Mouse (Mus musculus) layer of hippocampus, adult 9-11 months (tissue): ENCODE measurements around the gene Slc35g1.

Experiments
- DNase-seq: peaks from one replicate; pipeline ENCODE4 v3.0.0; 2022

Gene Slc35g1

GRCm38 (mm10) chr19:38396633-38396970 lies 822 bp downstream of the Slc35g1 start:
- DNase-seq = no peak

DNA sequence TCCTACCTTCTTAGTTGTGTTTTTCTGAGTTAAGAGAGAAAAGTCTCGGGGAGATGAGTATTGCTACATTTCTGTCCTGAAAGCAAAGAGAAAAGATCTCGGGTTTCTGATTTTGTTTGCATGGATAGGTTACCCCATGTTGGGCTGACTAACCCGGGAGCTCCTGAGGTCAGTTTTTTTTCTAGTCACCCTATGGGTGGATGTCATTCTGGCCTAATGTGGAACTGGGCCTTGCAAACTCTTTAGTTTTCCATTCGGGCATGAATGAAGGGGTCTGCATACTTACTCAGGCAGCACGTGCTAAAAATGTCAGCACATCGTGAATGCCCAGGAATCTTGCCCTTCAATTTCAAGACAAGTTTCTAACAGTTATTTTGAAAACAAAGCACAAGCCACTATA lies 1.2 kb downstream of the Slc35g1 start:
- DNase-seq = no peak

GRCm38 (mm10) chr19:38398966-38399365 lies 3.2 kb downstream of the Slc35g1 start:
- no peak for DNase-seq

- no peak for DNase-seq
These were observed 5.1 kb downstream of the Slc35g1 start for GRCm38 (mm10) chr19:38400851-38401250.

GRCm38 (mm10) chr19:38401416-38401815 lies 5.6 kb downstream of the Slc35g1 start:
- no peak for DNase-seq

DNA sequence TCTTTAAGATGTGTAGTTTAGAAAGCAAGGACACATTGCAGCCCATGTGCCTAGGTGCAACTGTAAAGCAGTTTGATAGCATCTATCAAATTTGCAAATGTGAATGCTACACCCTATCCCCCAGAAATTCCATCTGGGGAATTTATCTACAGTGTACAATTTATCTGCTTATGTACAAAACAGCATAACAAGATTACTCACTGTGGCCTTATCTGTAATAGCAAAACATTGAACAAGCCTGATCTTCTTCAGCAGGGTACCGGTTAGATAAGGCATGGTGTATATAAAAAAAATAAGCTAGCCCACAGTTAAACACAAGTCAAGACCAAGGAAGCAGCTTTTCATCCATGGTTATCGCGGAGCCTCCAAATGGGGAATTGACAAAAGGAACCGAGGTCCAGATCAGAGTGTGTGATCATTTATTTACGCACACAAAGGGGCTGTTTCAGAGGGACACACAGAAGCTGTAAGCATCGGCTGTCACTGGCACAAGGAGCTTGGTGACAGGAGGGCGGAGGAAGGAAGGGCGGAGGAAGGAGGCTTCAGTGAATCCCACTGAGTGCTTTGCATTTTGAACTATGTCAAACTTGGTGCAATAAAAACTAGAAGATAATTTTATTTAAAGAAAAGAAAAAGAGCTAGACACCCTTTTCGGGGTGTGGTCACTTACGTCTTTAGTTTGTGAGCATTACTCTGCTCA lies 14.7 kb downstream of the Slc35g1 start:
- DNase-seq = no peak

- DNase-seq = no peak
These were observed 18.1 kb downstream of the Slc35g1 start for GRCm38 (mm10) chr19:38413861-38414260.

- DNase-seq = no peak
These were observed 23.1 kb downstream of the Slc35g1 start for GRCm38 (mm10) chr19:38418819-38419423.

- DNase-seq = no peak
These were observed 25.0 kb downstream of the Slc35g1 start for GRCm38 (mm10) chr19:38420751-38421295.

DNA sequence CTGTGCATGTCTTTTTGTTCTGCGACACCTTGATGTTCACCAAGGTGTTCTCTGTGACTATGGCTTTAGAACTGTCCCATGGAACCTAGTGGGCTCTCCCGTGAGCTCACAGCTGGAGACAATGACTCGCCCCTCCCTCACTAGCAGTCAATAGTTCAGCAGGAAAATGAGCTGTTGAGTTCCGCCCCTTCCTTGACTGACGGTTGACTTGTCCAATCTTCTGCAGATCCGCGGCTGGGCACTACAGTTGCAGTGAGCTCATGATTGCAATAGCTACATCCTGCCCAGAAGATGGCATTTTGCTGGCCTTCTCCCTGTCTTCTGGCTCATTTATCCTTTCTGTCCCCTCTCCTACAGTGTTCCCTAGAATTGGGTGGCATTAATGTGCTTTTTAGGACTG lies 25.7 kb downstream of the Slc35g1 start:
- no peak for DNase-seq

DNA sequence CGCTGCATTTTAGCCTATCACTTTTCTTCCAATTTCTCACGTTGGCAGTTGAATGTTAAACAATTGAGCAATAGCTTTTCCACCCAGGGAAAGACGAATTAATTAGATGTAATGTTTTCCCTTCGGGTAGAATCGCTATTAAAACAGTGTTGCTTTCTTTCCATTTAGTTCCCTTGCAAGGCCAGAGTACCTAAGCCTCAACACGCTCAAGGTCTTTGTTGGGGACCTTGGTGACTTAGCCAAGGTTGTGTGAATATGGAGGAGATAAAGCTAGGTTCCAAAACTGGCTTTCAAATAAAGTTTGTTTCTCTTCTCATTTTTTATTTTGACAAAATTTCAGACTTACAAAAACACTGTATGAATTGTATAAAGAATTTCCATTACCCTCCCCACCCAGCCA lies 27.1 kb downstream of the Slc35g1 start:
- DNase-seq = no peak

GRCm38 (mm10) chr19:38423884-38424283 lies 28.1 kb downstream of the Slc35g1 start:
- DNase-seq = no peak

GRCm38 (mm10) chr19:38424581-38424980 lies 28.8 kb downstream of the Slc35g1 start:
- DNase-seq = no peak

- DNase-seq = no peak
These were observed 33.5 kb downstream of the Slc35g1 start for GRCm38 (mm10) chr19:38429269-38429668.

- DNase-seq = no peak
These were observed 34.7 kb downstream of the Slc35g1 start for GRCm38 (mm10) chr19:38430475-38430874.

GRCm38 (mm10) chr19:38431326-38431725 lies 35.5 kb downstream of the Slc35g1 start:
- DNase-seq = no peak

DNA sequence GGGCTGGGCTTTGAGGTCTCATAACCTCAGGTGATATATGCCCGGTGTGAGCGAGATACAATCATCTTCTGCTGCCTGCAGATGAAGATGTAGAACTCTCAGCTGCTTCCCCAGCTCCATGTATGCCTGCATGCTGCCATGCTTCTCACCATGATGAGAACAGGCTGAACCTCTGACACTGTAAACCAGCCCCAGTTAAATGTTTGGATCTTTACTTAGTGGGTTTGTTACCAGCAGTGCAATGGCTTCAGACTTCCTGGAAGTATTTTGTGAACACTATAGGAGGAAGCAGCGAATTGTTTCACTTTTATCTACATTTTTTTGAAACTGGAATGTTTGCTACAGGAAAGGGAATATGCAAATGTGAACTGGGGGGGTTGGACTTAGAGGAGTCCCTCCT lies 36.2 kb downstream of the Slc35g1 start:
- DNase-seq = no peak

GRCm38 (mm10) chr19:38433381-38433780 lies 37.6 kb downstream of the Slc35g1 start:
- peak; percentile 76 for DNase-seq

- peak; percentile 31 for DNase-seq
These were observed 39.4 kb downstream of the Slc35g1 start for GRCm38 (mm10) chr19:38435221-38435620.

DNA sequence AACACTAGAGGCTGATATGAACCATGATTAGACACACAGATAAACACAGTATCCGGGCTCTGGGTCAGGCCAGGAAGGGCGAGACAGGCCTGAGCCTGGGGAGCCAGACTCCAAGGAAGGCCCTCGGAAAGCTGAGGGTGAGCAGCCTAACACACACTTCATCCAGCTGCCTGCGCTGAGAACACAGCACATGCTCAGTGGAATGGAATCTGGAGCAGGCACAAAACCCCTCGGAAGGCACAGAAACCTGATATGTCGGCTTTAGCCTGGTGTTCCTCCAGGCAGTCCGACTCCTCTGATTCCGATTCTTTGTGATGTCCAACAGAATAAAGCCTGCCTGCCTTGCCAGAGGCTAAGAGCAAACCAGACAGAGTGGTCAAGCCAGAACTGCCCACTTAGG lies 46.1 kb downstream of the Slc35g1 start:
- DNase-seq = no peak

- DNase-seq = no peak
These were observed 50.0 kb downstream of the Slc35g1 start for GRCm38 (mm10) chr19:38445758-38446157.
